Mouse (Mus musculus): Measurements from ENCODE around the gene Olfr645.

- TF ChIP-seq CTCF (IDR thresholded peaks at IDR 0.05; ENCODE audit: borderline replicate concordance, insufficient read depth, low read depth, low read length), result no peak
- TF ChIP-seq POLR2A (IDR thresholded peaks at IDR 0.05; ENCODE audit: borderline replicate concordance, insufficient read depth, low read length), result no peak
Observed at GRCm38 (mm10) chr7:104104757-104104972, 19.4 kb upstream of the Olfr645 start, which contains the start of gene Olfr646.

Data from cerebellum, adult 2 months (tissue).